Mouse (Mus musculus): ENCODE results near the gene Man2b1. TPM values are rescaled to one million over a fixed set of nuclear protein-coding genes. Genes with fewer than 3 reads are reported as not detected.

Man2b1 gene
- 59.8 and 61.3 TPM in 2 replicates for polyA plus RNA-seq (2015; fragmentation: Nextera tagmentation; extraction: Ambion mirVana)

GRCm38 (mm10) chr8:85083108-85083813 lies at the start of gene Man2b1:
Man2b1 (plus strand) TSS chr8:85083270.
- under 1% methylated on average over 30 of the region's 30 CpGs for WGBS

GRCm38 (mm10) chr8:85033867-85034266 lies 49.2 kb upstream of the Man2b1 start:
- H3K9ac ChIP-seq (ENCODE audit: low read length), result no peak overlapping the region
- no peaks in the 10 kb centered on the region for H3K9me3 ChIP-seq (replicated peaks; ENCODE audit: control insufficient read depth, low read length)
- H3K27me3 ChIP-seq (ENCODE audit: control insufficient read depth, insufficient read depth, low read length), result no peaks in the 10 kb centered on the region
- no peak for ATAC-seq (ENCODE audit: insufficient read depth, low FRiP score)
- H3K4me3 ChIP-seq (replicated peaks; ENCODE audit: low read length), result no peak overlapping the region
- peaks cover 20% of the 10 kb centered on the region for H3K4me1 ChIP-seq (ENCODE audit: control insufficient read depth, insufficient read depth, low read length)
- 71% methylated on average over 1 of the region's 1 CpGs for WGBS
- H3K27ac ChIP-seq (ENCODE audit: low read length), result 0 out of 2 replicates have a peak overlapping the region, but pooled peaks have one; percentile 14
- H3K36me3 ChIP-seq (ENCODE audit: control insufficient read depth, insufficient read depth, low read length), result no peaks in the 10 kb centered on the region
- H3K4me2 ChIP-seq (ENCODE audit: low read depth, low read length), result no peak overlapping the region

More at GRCm38 (mm10) chr8:85083108-85083813, at the start of gene Man2b1:
- Histone ChIP-seq H3K9me3 (replicated peaks; ENCODE audit: control insufficient read depth, low read length) (no peaks in the 10 kb centered on the region), H3K4me1 (ENCODE audit: control insufficient read depth, insufficient read depth, low read length) (peaks cover 25% of the 10 kb centered on the region), H3K9ac (ENCODE audit: low read length) (peak within 1 kb of the TSS; percentile 81), H3K4me3 (replicated peaks; ENCODE audit: low read length) (peak within 1 kb of the TSS; percentile 75), H3K4me2 (ENCODE audit: low read depth, low read length) (peak within 1 kb of the TSS; percentile 81), H3K27ac (ENCODE audit: low read length) (peak within 1 kb of the TSS; percentile 46), H3K36me3 (ENCODE audit: control insufficient read depth, insufficient read depth, low read length) (0 out of 2 replicates have a peak, but pooled peaks cover under 1% of the 10 kb centered on the region), H3K27me3 (ENCODE audit: control insufficient read depth, insufficient read depth, low read length) (no peaks in the 10 kb centered on the region)
- peak; percentile 93 for ATAC-seq (ENCODE audit: insufficient read depth, low FRiP score)

- peak overlapping the region; percentile 82 for H3K4me3 ChIP-seq (replicated peaks; ENCODE audit: low read length)
- H3K9ac ChIP-seq (ENCODE audit: low read length), result peak overlapping the region; percentile 83
- H3K4me2 ChIP-seq (ENCODE audit: low read depth, low read length), result peak overlapping the region; percentile 79
- H3K36me3 ChIP-seq (ENCODE audit: control insufficient read depth, insufficient read depth, low read length), result no peaks in the 10 kb centered on the region
- peaks cover 18% of the 10 kb centered on the region for H3K4me1 ChIP-seq (ENCODE audit: control insufficient read depth, insufficient read depth, low read length)
- H3K27ac ChIP-seq (ENCODE audit: low read length), result peak overlapping the region; percentile 97
- H3K9me3 ChIP-seq (replicated peaks; ENCODE audit: control insufficient read depth, low read length), result no peaks in the 10 kb centered on the region
- no peaks in the 10 kb centered on the region for H3K27me3 ChIP-seq (ENCODE audit: control insufficient read depth, insufficient read depth, low read length)
- 4% methylated on average over 13 of the region's 13 CpGs for WGBS
- no peak for ATAC-seq (ENCODE audit: insufficient read depth, low FRiP score)
Measured at GRCm38 (mm10) chr8:85034764-85035163, 48.3 kb upstream of the Man2b1 start.

GRCm38 (mm10) chr8:85035165-85035727 lies 47.8 kb upstream of the Man2b1 start:
- peak overlapping the region; percentile 83 for H3K9ac ChIP-seq (ENCODE audit: low read length)
- no peaks in the 10 kb centered on the region for H3K9me3 ChIP-seq (replicated peaks; ENCODE audit: control insufficient read depth, low read length)
- 5% methylated on average over 12 of the region's 12 CpGs for WGBS
- H3K4me2 ChIP-seq (ENCODE audit: low read depth, low read length), result peak overlapping the region; percentile 79
- ATAC-seq (ENCODE audit: insufficient read depth, low FRiP score), result no peak
- peak overlapping the region; percentile 82 for H3K4me3 ChIP-seq (replicated peaks; ENCODE audit: low read length)
- 0 out of 2 replicates have a peak, but pooled peaks cover under 1% of the 10 kb centered on the region for H3K36me3 ChIP-seq (ENCODE audit: control insufficient read depth, insufficient read depth, low read length)
- no peaks in the 10 kb centered on the region for H3K27me3 ChIP-seq (ENCODE audit: control insufficient read depth, insufficient read depth, low read length)
- H3K27ac ChIP-seq (ENCODE audit: low read length), result peak overlapping the region; percentile 97
- peaks cover 18% of the 10 kb centered on the region for H3K4me1 ChIP-seq (ENCODE audit: control insufficient read depth, insufficient read depth, low read length)

- peak overlapping the region; percentile 83 for H3K9ac ChIP-seq (ENCODE audit: low read length)
- H3K4me3 ChIP-seq (replicated peaks; ENCODE audit: low read length), result peak overlapping the region; percentile 82
- no peak for ATAC-seq (ENCODE audit: insufficient read depth, low FRiP score)
- H3K4me1 ChIP-seq (ENCODE audit: control insufficient read depth, insufficient read depth, low read length), result peaks cover 18% of the 10 kb centered on the region
- H3K9me3 ChIP-seq (replicated peaks; ENCODE audit: control insufficient read depth, low read length), result no peaks in the 10 kb centered on the region
- WGBS, result under 1% methylated on average over 15 of the region's 15 CpGs
- H3K36me3 ChIP-seq (ENCODE audit: control insufficient read depth, insufficient read depth, low read length), result 0 out of 2 replicates have a peak, but pooled peaks cover 5% of the 10 kb centered on the region
- no peaks in the 10 kb centered on the region for H3K27me3 ChIP-seq (ENCODE audit: control insufficient read depth, insufficient read depth, low read length)
- H3K27ac ChIP-seq (ENCODE audit: low read length), result peak overlapping the region; percentile 97
- H3K4me2 ChIP-seq (ENCODE audit: low read depth, low read length), result peak overlapping the region; percentile 79
Measured at GRCm38 (mm10) chr8:85035728-85036310, 47.3 kb upstream of the Man2b1 start.

GRCm38 (mm10) chr8:85036381-85036717 lies 46.7 kb upstream of the Man2b1 start:
- ATAC-seq (ENCODE audit: insufficient read depth, low FRiP score), result peak; percentile 11; the same call in 1 of the 2 replicates
- Histone ChIP-seq H3K4me3 (replicated peaks; ENCODE audit: low read length) (peak overlapping the region; percentile 82), H3K27ac (ENCODE audit: low read length) (peak overlapping the region; percentile 97), H3K27me3 (ENCODE audit: control insufficient read depth, insufficient read depth, low read length) (no peaks in the 10 kb centered on the region), H3K4me2 (ENCODE audit: low read depth, low read length) (peak overlapping the region; percentile 79), H3K9ac (ENCODE audit: low read length) (peak overlapping the region; percentile 83), H3K4me1 (ENCODE audit: control insufficient read depth, insufficient read depth, low read length) (peaks cover 18% of the 10 kb centered on the region), H3K9me3 (replicated peaks; ENCODE audit: control insufficient read depth, low read length) (no peaks in the 10 kb centered on the region), H3K36me3 (ENCODE audit: control insufficient read depth, insufficient read depth, low read length) (peaks cover 10% of the 10 kb centered on the region; the same call in 1 of the 2 replicates)
- WGBS, result under 1% methylated on average over 9 of the region's 9 CpGs

- peak within 1 kb of the TSS; percentile 82 for H3K4me3 ChIP-seq (replicated peaks; ENCODE audit: low read length)
- no peaks in the 10 kb centered on the region for H3K9me3 ChIP-seq (replicated peaks; ENCODE audit: control insufficient read depth, low read length)
- peak within 1 kb of the TSS; percentile 93 for H3K9ac ChIP-seq (ENCODE audit: low read length)
- WGBS, result under 1% methylated on average over 59 of the region's 59 CpGs
- H3K4me1 ChIP-seq (ENCODE audit: control insufficient read depth, insufficient read depth, low read length), result peaks cover 18% of the 10 kb centered on the region
- no peaks in the 10 kb centered on the region for H3K27me3 ChIP-seq (ENCODE audit: control insufficient read depth, insufficient read depth, low read length)
- H3K36me3 ChIP-seq (ENCODE audit: control insufficient read depth, insufficient read depth, low read length), result peaks cover 10% of the 10 kb centered on the region; the same call in 1 of the 2 replicates
- H3K27ac ChIP-seq (ENCODE audit: low read length), result peak within 1 kb of the TSS; percentile 100
- peak within 1 kb of the TSS; percentile 79 for H3K4me2 ChIP-seq (ENCODE audit: low read depth, low read length)
- peak; percentile 90 for ATAC-seq (ENCODE audit: insufficient read depth, low FRiP score)
Measured at GRCm38 (mm10) chr8:85036718-85037365, 46.2 kb upstream of the Man2b1 start, which contains the start of gene Tnpo2. Tnpo2 (plus strand) TSS chr8:85036915.

GRCm38 (mm10) chr8:85037366-85037680 lies 45.7 kb upstream of the Man2b1 start:
- peak overlapping the region; percentile 82 for H3K4me3 ChIP-seq (replicated peaks; ENCODE audit: low read length)
- peak overlapping the region; percentile 68 for H3K4me2 ChIP-seq (ENCODE audit: low read depth, low read length)
- no peaks in the 10 kb centered on the region for H3K9me3 ChIP-seq (replicated peaks; ENCODE audit: control insufficient read depth, low read length)
- WGBS, result 0% methylated on average over 14 of the region's 14 CpGs
- peaks cover 18% of the 10 kb centered on the region for H3K4me1 ChIP-seq (ENCODE audit: control insufficient read depth, insufficient read depth, low read length)
- H3K36me3 ChIP-seq (ENCODE audit: control insufficient read depth, insufficient read depth, low read length), result peaks cover 10% of the 10 kb centered on the region; the same call in 1 of the 2 replicates
- ATAC-seq (ENCODE audit: insufficient read depth, low FRiP score), result peak; percentile 52
- no peaks in the 10 kb centered on the region for H3K27me3 ChIP-seq (ENCODE audit: control insufficient read depth, insufficient read depth, low read length)
- H3K9ac ChIP-seq (ENCODE audit: low read length), result peak overlapping the region; percentile 93
- peak overlapping the region; percentile 100 for H3K27ac ChIP-seq (ENCODE audit: low read length)

All from stomach, embryonic 16.5 days (tissue).